Mouse (Mus musculus): ENCODE data around the gene Ppan.

DNA sequence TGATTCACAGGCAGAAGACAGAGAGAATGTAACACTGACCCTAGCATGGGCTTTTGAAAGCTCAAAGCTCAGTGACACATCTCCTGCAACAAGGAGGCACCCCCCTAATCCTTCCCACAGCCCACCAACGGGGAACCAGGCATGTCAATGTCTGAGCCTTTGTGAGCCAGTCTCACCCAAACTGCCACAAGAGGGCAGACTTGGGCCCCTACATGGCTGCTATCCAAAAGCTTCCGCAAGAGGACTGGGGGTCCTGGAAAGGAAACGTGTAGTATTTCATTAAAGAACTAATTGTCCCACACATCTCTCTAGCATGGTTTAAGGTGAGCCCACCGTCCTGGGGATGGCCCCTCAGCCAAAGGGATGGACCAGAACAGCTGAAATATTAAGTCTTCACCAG lies 26.2 kb upstream of the Ppan start:
- no peak for TF ChIP-seq POLR2A (IDR thresholded peaks at IDR 0.05; ENCODE audit: borderline replicate concordance, insufficient read depth, low read length)
- 0 out of 2 replicates have a peak, but pooled peaks have one; percentile 20 for TF ChIP-seq CTCF (IDR thresholded peaks at IDR 0.05; ENCODE audit: borderline replicate concordance, insufficient read depth, low read depth, low read length)

Data from cerebellum, adult 2 months (tissue).